ENCODE assay signal across 7 mouse cellular contexts in genomic region chr12:108757717-108758257, GRCm38 (mm10). TPM values are rescaled to one million over a fixed set of nuclear protein-coding genes. Genes with fewer than 3 reads are reported as not detected.
A peak's percentile ranks its signal among the peaks of the same experiment; 100 is the strongest.
DNase-seq lines count a peak whose midpoint lies in the region; ATAC-seq lines count a peak whose summit lies in the region.

No protein-coding gene starts in this region.

- peak overlapping the region; percentile 68 for H3K9ac ChIP-seq in midbrain, embryonic 13.5 days (replicated peaks)

- peak overlapping the region; percentile 63 for H3K4me2 ChIP-seq in midbrain, embryonic 13.5 days (replicated peaks)

- peak overlapping the region; percentile 88 for H3K27ac ChIP-seq in limb, embryonic 10.5 days
- no peak overlapping the region for H3K27ac ChIP-seq in midbrain, embryonic 13.5 days

- H3K36me3 ChIP-seq in limb, embryonic 10.5 days = no peaks in the 10 kb centered on the region
- no peaks in the 10 kb centered on the region for H3K36me3 ChIP-seq in midbrain, embryonic 13.5 days

- peaks cover 12% of the 10 kb centered on the region for H3K4me1 ChIP-seq in limb, embryonic 10.5 days
- peaks cover 3% of the 10 kb centered on the region; the same call in 1 of the 2 replicates for H3K4me1 ChIP-seq in midbrain, embryonic 13.5 days (replicated peaks)

- no peaks in the 10 kb centered on the region for H3K9me3 ChIP-seq in limb, embryonic 10.5 days (replicated peaks)
- no peaks in the 10 kb centered on the region for H3K9me3 ChIP-seq in midbrain, embryonic 13.5 days

- peak; percentile 95 for DNase-seq in adrenal gland, adult 8-10 months
- DNase-seq in embryo, embryonic 9.5 days (ENCODE audit: extremely low spot score) = peak; percentile 99
- DNase-seq in kidney, adult 11 months = peak; percentile 98
- DNase-seq in limb, embryonic 10.5 days (ENCODE audit: low spot score) = peak; percentile 99
- peak; percentile 97 for DNase-seq in spleen, adult 12 weeks (ENCODE audit: low spot score)

- H3K4me3 ChIP-seq in limb, embryonic 10.5 days = peak overlapping the region; percentile 69
- H3K4me3 ChIP-seq in midbrain, embryonic 13.5 days (replicated peaks) = peak overlapping the region; percentile 61

- ATAC-seq in granulocyte monocyte progenitor cell, adult 5-6 weeks (replicated peaks; ENCODE audit: poor library complexity, severe bottlenecking) = peak; percentile 85
- ATAC-seq in midbrain, embryonic 13.5 days = peak; percentile 96

- WGBS in limb, embryonic 10.5 days = under 1% methylated on average over 41 of the region's 41 CpGs
- WGBS in midbrain, embryonic 13.5 days = under 1% methylated on average over 41 of the region's 41 CpGs

- H3K27me3 ChIP-seq in limb, embryonic 10.5 days (ENCODE audit: low read depth, poor library complexity, severe bottlenecking) = no peaks in the 10 kb centered on the region
- H3K27me3 ChIP-seq in midbrain, embryonic 13.5 days = no peaks in the 10 kb centered on the region

RNA-seq across cellular contexts. Expression of gene Yy1, which starts 35.0 kb away (rescaled TPM):
- total RNA-seq in adrenal gland, adult 8-10 months (2022) = 10 to 100 TPM; 65.4 to 76.7 (median 70.7) TPM
- 61.2 and 69.7 TPM in 2 replicates for total RNA-seq in granulocyte monocyte progenitor cell, adult 5-6 weeks (2014; fragmentation: Nextera tagmentation)
- 54.0 and 54.6 TPM in 2 replicates for total RNA-seq in granulocyte monocyte progenitor cell, adult 5-6 weeks (2017)
- 16.9 and 19.0 TPM in 2 replicates for polyA plus RNA-seq in limb, embryonic 10.5 days (2016; fragmentation: Nextera tagmentation; extraction: Ambion mirVana)
- polyA plus RNA-seq in midbrain, embryonic 13.5 days (2015; fragmentation: Nextera tagmentation; extraction: Ambion mirVana) = 14.7 and 17.4 TPM in 2 replicates

RNA-seq across cellular contexts. Expression of gene Degs2, which starts 55.7 kb away (rescaled TPM):
- total RNA-seq in adrenal gland, adult 8-10 months (2022) = not detected
- total RNA-seq in granulocyte monocyte progenitor cell, adult 5-6 weeks (2014; fragmentation: Nextera tagmentation) = not detected in 2 replicates
- 1.3 and 2.3 TPM in 2 replicates for total RNA-seq in granulocyte monocyte progenitor cell, adult 5-6 weeks (2017)
- polyA plus RNA-seq in limb, embryonic 10.5 days (2016; fragmentation: Nextera tagmentation; extraction: Ambion mirVana) = 1.3 and 1.8 TPM in 2 replicates
- polyA plus RNA-seq in midbrain, embryonic 13.5 days (2015; fragmentation: Nextera tagmentation; extraction: Ambion mirVana) = 3.0 and 3.8 TPM in 2 replicates
